Mouse (Mus musculus): ENCODE measurements at regions not wholly inside any gene's neighbourhood (a gene's known extent, or its start where the extent isn't known, plus 50 kb on each side); places are given as distances from the start of the nearest gene placed in this dataset.
A peak's percentile ranks its signal among the peaks of the same experiment; 100 is the strongest.

GRCm38 (mm10) chr2:168338382-168338781 lies 56.8 kb upstream of the Kcng1 start:
- DNase-seq (ENCODE audit: low read depth, low spot score), result peak; percentile 82

- no peak for DNase-seq (ENCODE audit: low read depth, low spot score)
Measured at GRCm38 (mm10) chr2:168337611-168338010, 56.1 kb upstream of the Kcng1 start.

GRCm38 (mm10) chr2:168335739-168336385 lies 54.3 kb upstream of the Kcng1 start:
- DNase-seq (ENCODE audit: low read depth, low spot score), result no peak

GRCm38 (mm10) chr2:168334241-168334588 lies 52.7 kb upstream of the Kcng1 start:
- DNase-seq (ENCODE audit: low read depth, low spot score), result no peak

- DNase-seq (ENCODE audit: low read depth, low spot score), result no peak
Measured at GRCm38 (mm10) chr2:168333552-168334240, 52.2 kb upstream of the Kcng1 start.

GRCm38 (mm10) chr2:168332972-168333371 lies 51.4 kb upstream of the Kcng1 start:
- DNase-seq (ENCODE audit: low read depth, low spot score), result no peak

Data from brain, adult 2 months (tissue).